Mouse (Mus musculus): ENCODE results near the gene Gabarap. TPM values are rescaled to one million over a fixed set of nuclear protein-coding genes. Genes with fewer than 3 reads are reported as not detected.

The Gabarap gene
- total RNA-seq, 2 experiments from 2014 or later: 303 to 307 TPM

DNA sequence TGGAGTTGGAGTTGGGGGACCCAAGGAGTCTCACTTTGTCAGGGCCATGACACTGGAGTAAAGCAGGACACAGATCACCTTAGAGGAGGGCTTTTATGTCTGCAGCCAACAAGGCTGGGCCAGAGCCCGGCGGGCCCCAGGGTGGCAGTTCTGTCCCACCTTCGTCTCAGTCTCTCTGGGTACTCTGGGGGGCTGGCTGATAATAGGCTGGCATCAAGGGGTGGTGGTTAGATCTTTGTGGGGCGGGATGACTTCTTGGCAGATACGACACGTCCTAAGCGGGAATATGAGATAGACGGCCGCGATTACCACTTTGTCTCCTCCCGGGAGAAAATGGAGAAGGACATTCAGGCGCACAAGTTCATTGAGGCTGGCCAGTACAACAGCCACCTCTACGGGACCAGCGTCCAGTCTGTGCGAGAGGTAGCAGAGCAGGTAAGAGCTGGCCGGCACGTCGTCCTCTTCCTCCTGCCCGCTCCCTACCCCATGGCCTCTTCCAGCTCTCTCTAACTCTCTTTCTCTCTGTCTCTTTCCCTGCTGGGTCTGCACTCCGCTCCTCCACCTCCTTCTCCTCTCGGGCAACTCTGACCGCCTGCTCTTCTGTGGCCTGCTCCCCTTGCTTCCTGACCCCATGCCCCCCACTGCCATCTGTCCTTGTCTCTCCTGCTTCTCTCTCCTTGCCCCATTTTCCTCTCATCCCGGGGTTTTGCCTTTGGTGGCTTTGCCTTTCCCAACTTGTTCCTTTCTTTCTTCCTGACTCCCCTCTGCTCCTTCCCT lies 51.6 kb downstream of the Gabarap start:
- intact Hi-C loops (cut with DNase I): no loop called here
- no peak for DNase-seq

DNA sequence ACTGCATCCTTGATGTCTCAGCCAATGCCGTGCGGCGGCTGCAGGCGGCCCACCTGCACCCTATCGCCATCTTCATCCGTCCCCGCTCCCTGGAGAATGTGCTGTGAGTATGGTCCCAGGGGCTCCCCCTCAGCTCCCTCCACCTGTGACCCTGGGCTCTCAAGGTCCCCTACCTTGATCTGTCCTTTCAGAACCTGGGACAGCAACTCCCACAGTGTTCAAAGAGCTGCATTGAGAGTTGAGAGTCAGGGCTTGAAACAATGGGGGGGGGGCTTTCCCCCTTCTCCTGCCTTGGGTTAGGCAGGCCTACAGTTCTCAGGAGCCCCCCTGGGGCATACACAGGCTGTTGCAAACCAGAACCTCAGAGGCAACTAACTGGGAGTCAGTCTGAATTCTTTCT lies 52.7 kb downstream of the Gabarap start:
- intact Hi-C loops (cut with DNase I): no loop called here
- no peak for DNase-seq

Small RNAs within 50 kb of the gene (microRNA-seq; reads per million reads assigned to microRNA genes)
- gene Gm44349 (not detected), gene Mir324 (9,879 reads per million, percentile 95 among the genes with 10 or more reads in this experiment)

Other genes starting within 250 kb of the Gabarap start
- gene Polr2a, start 232.5 kb upstream of the Gabarap start, total RNA-seq (2021): 10 to 100 TPM; 49.6 to 54.6 TPM
- gene Slc35g3, start 229.2 kb upstream of the Gabarap start, total RNA-seq (2021): not detected
- 10 to 100 TPM; 47.9 to 52.5 TPM for gene Zbtb4, start 225.2 kb upstream of the Gabarap start, total RNA-seq (2021)
- 1 to 10 TPM in 1 of 2 experiments, under 1 TPM in 1; 0.48 to 1.5 TPM for gene Chrnb1, start 195.2 kb upstream of the Gabarap start, total RNA-seq (2021)
- 10 to 100 TPM; 25.2 to 29.6 TPM for gene Fgf11, start 189.3 kb upstream of the Gabarap start, total RNA-seq (2021)
- not detected for gene Tmem102, start 185.5 kb upstream of the Gabarap start, total RNA-seq (2021)
- not detected for gene Gm39566, start 175.8 kb upstream of the Gabarap start, total RNA-seq (2021)
- gene Spem2, start 172.7 kb upstream of the Gabarap start, total RNA-seq (2021): not detected
- gene Spem1, start 169.0 kb upstream of the Gabarap start, total RNA-seq (2021): 1 to 10 TPM in 1 of 2 experiments, under 1 TPM in 1; 0.93 to 1.1 TPM
- gene Nlgn2, start 153.4 kb upstream of the Gabarap start, total RNA-seq (2021): 100 to 1,000 TPM; 237 to 257 TPM
- gene Tmem256, start 152.6 kb upstream of the Gabarap start, total RNA-seq (2021): 100 to 1,000 TPM; 140 to 155 TPM
- 10 to 100 TPM; 46.2 to 52.1 TPM for gene Plscr3, start 144.8 kb upstream of the Gabarap start, total RNA-seq (2021)
- not detected for gene Tnk1, start 132.4 kb upstream of the Gabarap start, total RNA-seq (2021)
- gene Tmem95, start 113.1 kb upstream of the Gabarap start, total RNA-seq (2021): not detected
- gene Kctd11, start 109.7 kb upstream of the Gabarap start, total RNA-seq (2021): 1 to 10 TPM in 1 of 2 experiments, under 1 TPM in 1; 0.38 to 1.0 TPM
- gene Acap1, start 95.6 kb upstream of the Gabarap start, total RNA-seq (2021): under 1 TPM; 0.50 to 0.72 TPM
- gene 2810408A11Rik, start 90.2 kb upstream of the Gabarap start, total RNA-seq (2021): 10 to 100 TPM in 1 of 2 experiments, 1 to 10 TPM in 1; 8.3 to 10.7 TPM
- 100 to 1,000 TPM; 157 to 165 TPM for gene Neurl4, start 90.1 kb upstream of the Gabarap start, total RNA-seq (2021)
- gene Gps2, start 77.3 kb upstream of the Gabarap start, total RNA-seq (2021): 10 to 100 TPM; 37.8 to 38.3 TPM
- 100 to 1,000 TPM; 539 to 555 TPM for gene Eif5a, start 69.2 kb upstream of the Gabarap start, total RNA-seq (2021)
- gene Ybx2, start 55.3 kb upstream of the Gabarap start, total RNA-seq (2021): 10 to 100 TPM; 16.1 to 23.5 TPM
- gene Slc2a4, start 43.0 kb upstream of the Gabarap start, total RNA-seq (2021): 1 to 10 TPM; 1.7 to 3.2 TPM
- not detected for gene Cldn7, start 26.4 kb upstream of the Gabarap start, total RNA-seq (2021)
- gene Ctdnep1, start 10.0 kb upstream of the Gabarap start, total RNA-seq (2021): 100 to 1,000 TPM in 1 of 2 experiments, 10 to 100 TPM in 1; 89.3 to 102 TPM
- 100 to 1,000 TPM; 112 to 116 TPM for gene Elp5, start 8.6 kb upstream of the Gabarap start, total RNA-seq (2021)
- 10 to 100 TPM; 46.2 to 48.7 TPM for gene Phf23, start 4.6 kb downstream of the Gabarap start, total RNA-seq (2021)
- 10 to 100 TPM; 38.8 to 40.1 TPM for gene Dvl2, start 9.5 kb downstream of the Gabarap start, total RNA-seq (2021)
- 10 to 100 TPM; 44.8 to 45.0 TPM for gene Acadvl, start 24.3 kb downstream of the Gabarap start, total RNA-seq (2021)
- gene Dlg4, start 25.8 kb downstream of the Gabarap start, total RNA-seq (2021): 100 to 1,000 TPM; 496 to 497 TPM
- gene Asgr1, start 62.9 kb downstream of the Gabarap start, total RNA-seq (2021): 1 to 10 TPM; 3.7 to 3.9 TPM
- gene Asgr2, start 101.5 kb downstream of the Gabarap start, total RNA-seq (2021): not detected
- under 1 TPM; 0.30 to 0.95 TPM for gene Mgl2, start 139.2 kb downstream of the Gabarap start, total RNA-seq (2021)
- 1 to 10 TPM; 1.3 to 2.9 TPM for gene Clec10a, start 165.1 kb downstream of the Gabarap start, total RNA-seq (2021)
- gene Slc16a11, start 221.6 kb downstream of the Gabarap start, total RNA-seq (2021): 10 to 100 TPM; 16.8 to 26.8 TPM
- 10 to 100 TPM; 14.8 to 15.2 TPM for gene Slc16a13, start 229.9 kb downstream of the Gabarap start, total RNA-seq (2021)
- 1 to 10 TPM; 9.1 to 9.3 TPM for gene Bcl6b, start 238.7 kb downstream of the Gabarap start, total RNA-seq (2021)
- 10 to 100 TPM; 64.2 to 73.1 TPM for gene 0610010K14Rik, start 246.8 kb downstream of the Gabarap start, total RNA-seq (2021)
- gene Gm21988, start 248.7 kb downstream of the Gabarap start, total RNA-seq (2021): 1 to 10 TPM; 8.5 to 8.6 TPM
- 100 to 1,000 TPM; 180 to 182 TPM for gene Rnasek, start 248.7 kb downstream of the Gabarap start, total RNA-seq (2021)

Data from left cerebral cortex, postnatal 4 days (tissue).